Mouse (Mus musculus) brain, embryonic 14.5 days (tissue): Measurements from ENCODE around the gene Gpr89.

Source experiments
- CTCF ChIP-seq: fragments of 200-500 bp; IDR thresholded peaks from 2 replicates; pipeline ENCODE4 v1.5.1; 2012; ENCODE audit warnings: inconsistent platforms, mild to moderate bottlenecking, moderate library complexity, borderline replicate concordance; ENCODE audit not compliant: insufficient read depth, insufficient read length; ENCODE audit errors: extremely low read depth
- POLR2A ChIP-seq: fragments of 200-500 bp; IDR thresholded peaks from 2 replicates; pipeline ENCODE4 v1.6.1; 2012; ENCODE audit warnings: mild to moderate bottlenecking, inconsistent platforms, borderline replicate concordance; ENCODE audit not compliant: poor library complexity, insufficient read depth, insufficient read length, severe bottlenecking; ENCODE audit errors: extremely low read depth

GRCm38 (mm10) chr3:96871070-96871469 is 34.1 kb downstream of the Gpr89 start:
- no peak for TF ChIP-seq POLR2A
- no peak for TF ChIP-seq CTCF
